Mouse (Mus musculus) heart, adult 18-20 months (tissue): ENCODE results near the gene Dguok. TPM values are rescaled to one million over a fixed set of nuclear protein-coding genes. Genes with fewer than 3 reads are reported as not detected.

Experiments
- DNase-seq, 2 experiments: peaks; one replicate each; pipeline ENCODE4 v3.0.0; 2021 to 2022; ENCODE audit warnings: mixed read lengths in 1 of 2
- total RNA-seq, 2 experiments: library from RNA; stranded (reverse); gene quantifications; 2 replicates each; pipeline ENCODE4 v1.2.3; 2021

The Dguok gene
- total RNA-seq, 2 experiments from 2014 or later = 34.7 to 35.0 TPM

DNA sequence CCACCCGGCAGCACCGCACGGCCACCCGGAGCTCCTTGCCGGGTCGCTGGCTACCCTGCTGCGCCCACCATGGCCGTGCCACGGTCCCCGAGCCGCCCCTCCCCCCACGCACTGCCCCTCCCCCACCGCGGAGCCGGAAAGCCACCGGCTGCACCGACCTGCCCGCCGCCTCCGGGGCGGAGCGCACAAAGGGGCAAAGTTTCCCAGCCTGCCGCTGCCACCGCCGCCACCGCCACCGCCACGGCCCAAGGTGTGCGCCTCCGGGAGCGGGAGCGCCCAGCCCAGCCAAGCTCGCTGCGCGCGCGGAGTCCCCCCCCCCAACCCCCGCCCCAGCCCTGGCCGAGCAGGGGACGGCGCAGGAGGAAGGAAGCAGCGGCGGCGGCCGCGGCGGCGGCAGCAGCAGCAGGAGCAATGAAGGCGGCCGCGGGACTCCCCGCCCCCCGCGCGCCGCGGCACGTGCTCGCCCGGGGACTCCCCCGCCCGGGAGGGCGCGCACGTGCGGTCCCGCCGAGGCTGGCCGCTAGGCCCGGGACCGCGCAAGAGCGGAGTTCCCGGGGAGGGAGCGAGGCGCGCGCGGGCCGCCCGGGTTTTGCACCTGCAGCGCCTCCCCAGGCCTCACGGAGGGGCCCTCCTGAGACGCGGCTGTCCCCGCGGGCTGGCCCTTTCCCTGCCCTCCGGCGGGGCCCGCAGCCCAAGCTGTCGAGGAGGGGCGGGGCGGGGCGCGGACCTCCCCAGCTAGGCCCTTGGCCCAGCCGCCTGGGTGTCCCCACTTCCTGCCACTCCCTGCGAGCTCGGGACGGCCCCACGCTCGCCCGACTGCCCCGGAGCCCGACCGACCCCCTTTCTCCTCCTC lies 50.4 kb downstream of the Dguok start:
- DNase-seq = peak; percentile 80 to 88

DNA sequence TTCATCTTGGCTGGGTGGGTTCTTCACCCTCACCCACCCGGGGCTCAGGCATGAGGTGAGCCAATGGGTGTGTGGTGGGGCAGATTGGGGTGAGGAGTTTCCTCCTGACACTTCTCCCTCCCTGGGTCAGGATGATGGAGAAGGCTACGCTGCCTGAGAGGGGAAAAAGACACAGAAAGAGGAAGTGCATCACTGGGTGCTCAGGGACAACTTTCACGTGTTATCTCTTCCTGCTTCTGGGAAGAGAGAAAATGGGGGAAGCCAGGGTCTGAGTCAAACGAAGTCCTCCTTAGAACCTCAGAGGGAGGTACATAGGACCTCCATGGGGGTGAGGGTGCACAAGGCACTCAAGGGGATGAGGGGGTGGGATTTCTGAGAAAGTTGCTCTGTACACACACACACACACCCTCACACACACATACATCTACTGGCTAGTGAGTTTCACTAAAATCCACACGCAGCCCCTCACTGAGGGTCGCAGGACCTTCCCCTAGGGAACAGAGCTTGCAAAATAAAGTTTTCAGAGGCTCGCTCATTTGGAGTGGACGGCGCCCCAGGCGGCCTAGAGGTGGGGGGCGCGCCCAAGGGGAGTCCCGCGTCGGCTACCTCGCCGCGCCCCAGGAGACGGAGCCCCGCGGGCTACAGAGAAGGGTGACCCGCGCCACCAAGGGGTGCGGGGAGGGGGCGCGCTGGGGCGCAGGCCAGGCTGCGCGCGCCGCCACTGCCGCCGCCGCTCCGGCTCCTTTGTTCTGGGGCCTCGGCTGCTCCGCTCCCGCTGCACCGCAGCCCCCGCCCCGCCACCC lies 51.2 kb downstream of the Dguok start:
- DNase-seq = peak; percentile 38 to 61

DNA sequence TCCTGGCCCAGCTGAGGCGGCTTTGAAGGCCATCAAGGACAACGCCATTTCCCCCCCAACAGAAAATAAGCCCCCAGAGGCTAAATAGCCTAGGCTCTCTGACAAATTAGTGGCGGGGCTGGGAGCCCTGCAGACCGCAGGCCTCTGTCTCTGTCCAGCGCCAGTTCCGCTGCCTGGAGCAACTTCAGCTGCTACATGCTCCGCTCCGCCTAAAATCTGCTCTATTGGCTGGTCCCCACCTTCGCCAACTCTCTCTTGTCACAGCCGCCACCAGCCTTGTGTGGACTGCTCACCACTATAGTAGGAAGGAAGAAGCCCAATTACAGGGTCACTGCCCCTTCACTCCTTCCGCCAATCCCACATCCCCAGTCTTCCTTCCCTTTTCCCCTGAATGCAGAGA lies 53.1 kb downstream of the Dguok start:
- DNase-seq = no peak

DNA sequence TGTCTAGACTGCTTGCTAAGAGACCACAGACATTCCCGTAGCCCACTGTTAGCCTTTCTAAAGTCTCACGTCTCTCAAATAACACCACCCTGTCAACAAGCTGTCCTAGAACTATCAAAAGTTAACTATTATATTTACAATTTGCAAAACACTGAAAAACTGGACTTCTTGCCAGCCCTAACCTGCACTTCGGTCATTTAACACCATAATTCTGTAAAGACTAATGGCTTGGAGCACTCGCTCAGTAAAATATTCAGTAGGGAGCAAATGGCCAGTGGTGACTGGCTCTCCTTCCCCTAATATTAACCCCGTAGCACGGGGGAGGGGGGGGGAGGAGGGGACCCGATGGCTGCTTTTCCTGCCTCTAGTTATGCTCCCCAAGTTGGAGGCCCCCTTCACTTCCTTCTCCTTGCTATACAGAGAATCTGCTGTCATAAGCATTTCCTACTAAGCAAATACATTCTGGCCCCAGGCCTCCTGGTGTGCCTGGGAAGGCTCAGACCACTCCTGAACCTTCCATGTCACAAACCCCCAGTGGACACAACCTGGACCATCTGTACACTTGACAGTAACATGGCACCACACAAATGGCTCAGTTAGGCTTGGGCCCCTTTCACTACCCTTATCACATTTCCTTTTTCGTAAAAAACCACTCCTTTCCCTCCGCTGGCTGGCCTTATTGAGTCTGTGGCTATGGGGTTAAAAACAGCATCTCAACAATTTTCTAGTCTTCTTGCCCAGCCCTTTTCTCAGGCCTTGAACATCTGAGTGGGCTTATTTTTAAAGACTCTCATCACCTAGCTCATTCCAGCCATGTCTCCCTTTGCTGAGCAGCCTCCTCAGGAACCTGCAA lies 56.1 kb downstream of the Dguok start:
- DNase-seq = no peak

DNA sequence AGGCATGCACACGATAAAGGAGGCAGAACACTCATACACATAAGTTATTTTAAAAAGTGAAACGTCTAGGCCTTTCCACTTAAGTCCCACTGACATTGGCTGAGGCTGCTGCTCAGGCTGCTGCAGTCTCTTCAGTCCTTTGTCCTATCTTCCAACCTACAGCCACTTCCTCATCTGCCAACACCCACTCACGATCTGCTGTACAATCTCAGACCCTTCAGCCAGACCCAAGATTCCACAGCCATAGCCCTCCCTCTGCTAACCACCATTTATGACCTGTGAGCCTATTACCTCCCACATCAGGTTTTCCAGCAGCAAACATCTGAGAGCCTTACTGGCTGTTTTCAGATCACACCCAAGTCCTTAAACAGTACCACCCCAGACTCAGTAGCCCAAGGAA lies 57.3 kb downstream of the Dguok start:
- no peak for DNase-seq

DNA sequence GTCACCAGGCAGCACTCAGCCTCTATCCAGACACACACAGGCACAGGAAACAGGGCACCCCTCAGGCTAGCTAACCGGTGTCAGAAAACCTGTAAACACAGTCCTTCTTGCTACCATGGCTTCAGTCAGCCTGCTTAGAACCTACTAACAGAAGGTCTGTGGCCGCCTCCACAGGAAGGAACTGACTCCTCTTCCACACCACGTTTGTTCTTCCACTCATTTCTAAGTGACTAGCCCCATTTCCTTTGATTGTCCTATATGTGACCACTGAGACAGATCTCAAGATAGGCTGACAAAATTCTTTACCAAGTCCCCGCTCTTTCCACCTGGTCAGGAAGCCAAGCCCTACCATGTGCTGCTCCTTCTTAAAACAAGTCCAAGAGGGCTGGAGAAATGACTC lies 57.9 kb downstream of the Dguok start:
- DNase-seq = no peak

DNA sequence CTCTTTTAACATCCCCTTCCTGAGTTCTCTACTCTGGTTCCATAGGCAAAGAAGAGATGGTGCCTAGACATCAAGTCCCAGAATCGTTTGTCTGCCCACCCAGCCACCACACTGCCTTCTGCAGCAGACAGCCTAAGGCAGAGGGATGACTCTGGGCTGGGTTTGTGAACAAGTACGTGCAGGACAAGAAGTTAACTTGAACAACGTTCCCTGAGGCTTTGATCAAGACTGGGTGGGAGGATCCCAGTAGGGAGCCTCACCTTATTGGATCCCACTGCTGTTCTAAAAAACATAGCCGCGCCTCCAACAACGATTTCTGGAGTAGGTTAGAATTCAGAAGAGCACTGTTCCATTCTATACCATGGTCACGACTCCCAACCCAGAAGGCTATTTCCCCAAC lies 59.7 kb downstream of the Dguok start:
- DNase-seq = no peak

DNA sequence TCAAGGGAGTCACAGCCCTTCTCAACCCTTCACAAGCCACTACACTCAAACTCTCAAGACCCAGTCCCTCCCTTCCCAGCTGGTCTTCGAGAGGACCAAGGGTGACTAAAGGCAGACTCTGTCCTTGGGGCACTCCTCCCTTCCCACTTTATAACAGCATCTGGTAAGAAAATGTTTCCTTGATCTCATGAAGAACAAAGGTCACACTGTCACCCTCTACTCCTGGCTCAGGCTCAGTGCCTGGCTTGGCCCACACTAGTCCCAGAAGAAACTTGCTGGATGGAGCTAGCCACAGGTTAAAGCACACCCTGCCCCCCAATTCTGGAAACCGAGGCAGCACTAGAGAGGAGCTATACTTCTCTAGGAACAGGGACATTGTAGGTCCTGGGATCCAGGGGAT lies 61.0 kb downstream of the Dguok start:
- DNase-seq = no peak

DNA sequence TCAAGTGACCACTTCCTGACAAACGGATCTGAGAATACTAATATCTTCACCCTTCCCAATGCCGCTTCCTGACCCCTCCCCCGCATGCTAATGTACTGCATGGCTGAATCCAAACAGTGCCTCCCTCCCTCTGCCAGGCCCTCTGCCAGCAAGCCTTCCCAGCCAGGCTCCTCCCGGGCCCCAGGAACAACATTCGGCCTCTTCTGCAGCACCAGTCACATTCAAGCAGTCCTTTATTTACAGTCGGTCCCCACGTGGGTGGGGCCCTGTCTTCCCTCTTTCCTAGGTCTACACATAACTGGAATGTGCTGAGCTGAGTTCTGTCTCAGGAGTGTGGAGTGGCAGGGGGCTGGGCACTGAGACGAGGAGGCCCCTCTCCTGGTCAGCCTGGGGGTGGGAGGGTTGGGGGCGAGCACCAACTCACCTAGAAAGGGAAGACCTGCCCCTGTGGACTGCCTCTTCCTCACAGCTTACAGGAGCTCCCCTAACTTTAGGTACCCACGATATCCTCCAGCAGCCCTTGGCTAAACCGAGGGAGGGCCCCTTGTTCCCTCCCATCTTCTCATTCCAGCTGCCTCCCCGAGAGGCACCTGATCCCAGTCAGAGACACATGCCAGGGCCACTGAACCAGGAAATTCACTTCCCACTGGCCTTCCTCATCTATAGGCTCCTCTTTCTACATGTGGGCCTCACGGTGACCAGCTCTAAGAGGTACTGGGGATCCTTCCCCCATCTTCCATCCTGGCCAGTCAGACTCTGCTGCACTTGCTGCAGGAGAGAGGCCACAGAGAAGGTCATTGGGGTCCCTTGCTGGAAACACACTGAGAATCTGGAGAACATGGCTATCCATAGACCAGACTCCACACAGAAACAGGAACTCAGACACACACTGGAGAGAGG lies 63.1 kb downstream of the Dguok start:
- peak; percentile 85 to 88 for DNase-seq

DNA sequence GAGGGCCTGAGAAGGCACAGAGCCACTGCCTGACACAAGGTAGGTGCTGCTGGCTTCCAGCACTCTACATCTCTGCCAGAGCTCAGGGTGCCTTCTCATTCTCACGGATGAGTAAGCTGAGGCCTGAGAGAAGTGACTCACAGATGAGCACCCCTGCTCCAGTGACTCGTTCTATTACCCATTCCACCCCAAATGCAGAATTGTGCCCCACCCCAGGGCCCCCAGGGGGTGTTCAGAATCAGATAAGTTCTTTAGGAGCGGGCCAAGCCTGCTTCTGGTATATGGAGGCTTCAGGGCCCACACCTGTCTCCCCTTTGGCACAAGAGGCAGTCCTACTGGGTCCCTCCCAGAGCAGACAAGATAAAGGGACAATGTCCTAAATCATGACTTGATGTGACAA lies 64.1 kb downstream of the Dguok start:
- DNase-seq = no peak

DNA sequence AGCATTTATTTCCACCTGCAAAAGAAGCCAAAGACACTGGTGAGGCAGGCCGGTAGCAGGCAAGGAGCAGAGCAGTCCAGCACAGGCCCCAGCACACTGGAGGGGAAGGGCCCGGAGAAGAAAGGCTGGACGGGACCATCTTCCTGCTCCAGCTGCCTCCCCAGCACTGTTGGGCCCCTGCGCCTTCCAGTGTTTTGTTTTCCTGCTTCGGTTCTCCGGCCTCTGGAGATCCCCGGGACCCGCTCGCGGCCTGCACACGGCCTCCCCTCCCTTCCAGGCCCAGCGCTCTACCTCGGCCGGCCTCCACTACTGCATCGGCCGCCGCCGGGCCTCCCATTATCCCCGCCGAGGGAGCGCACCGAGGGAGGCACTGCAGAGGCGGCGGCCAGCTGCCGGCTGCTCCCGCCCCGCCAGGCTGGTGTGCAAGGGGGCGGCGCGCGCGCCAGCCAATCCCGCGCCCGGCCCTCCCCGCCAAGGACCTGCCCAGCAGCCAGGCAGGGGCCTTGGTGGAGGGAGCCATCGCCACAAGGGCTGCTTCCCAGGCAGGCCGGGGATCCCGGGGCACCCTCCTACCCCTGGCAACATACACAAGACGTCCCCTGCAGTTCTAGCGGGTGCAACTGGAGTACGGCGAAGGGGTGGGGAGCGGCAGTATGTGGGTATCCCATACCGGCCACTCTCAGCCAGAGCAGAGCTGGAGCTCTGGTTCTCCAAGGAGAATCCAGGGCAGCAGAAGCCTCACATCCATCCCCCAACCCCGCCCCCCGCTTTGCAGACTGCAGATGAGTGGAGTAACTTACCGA lies 65.3 kb downstream of the Dguok start:
- DNase-seq = peak; percentile 89 to 95

DNA sequence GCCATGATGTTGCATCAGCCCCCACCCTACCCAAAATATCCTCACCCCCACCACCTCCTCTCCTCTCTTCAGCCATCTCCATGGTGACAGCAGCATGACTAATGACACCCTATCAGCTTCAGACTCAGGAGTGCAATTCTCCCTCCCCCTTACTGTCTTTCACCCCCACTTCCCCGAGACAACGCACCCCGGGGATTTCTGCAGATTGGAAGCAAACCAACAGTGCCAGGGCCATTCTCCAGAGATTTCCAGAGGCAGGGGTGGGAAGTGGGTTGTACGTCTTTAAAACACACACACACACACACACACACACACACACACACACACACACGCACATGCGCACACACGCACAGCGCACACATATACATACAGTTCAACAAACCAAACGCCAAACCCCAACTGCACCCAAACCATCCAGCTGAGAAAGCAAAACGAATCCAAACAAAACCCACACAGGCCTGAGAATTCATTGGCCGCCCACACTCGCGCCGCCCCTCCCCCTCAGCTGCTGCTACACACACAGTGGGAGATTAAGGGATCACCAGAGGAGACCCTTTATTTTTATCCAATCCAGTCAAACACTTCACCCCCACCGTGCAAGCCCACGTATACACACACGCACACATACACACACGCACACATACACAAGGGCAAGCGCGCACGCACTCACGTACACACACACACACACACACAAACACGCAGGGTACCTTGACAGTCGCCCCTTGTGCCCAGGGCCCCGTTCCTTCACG lies 66.1 kb downstream of the Dguok start:
- DNase-seq = peak; percentile 65 to 80

DNA sequence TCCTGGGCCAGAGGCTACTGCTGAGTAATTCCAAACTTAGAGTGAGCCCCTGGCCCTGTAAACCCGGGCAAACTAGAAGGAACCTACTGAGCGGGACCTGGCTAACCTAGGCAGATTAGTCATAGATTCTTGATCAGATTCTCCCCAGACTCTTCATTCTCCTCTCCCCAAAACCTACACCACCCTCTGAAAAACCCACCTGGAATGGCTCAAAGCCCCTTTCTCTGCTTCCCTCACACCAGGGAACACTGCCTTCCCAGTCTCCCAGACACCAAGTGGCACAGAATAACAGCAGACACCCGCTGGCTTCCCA lies 66.6 kb downstream of the Dguok start:
- no peak for DNase-seq

DNA sequence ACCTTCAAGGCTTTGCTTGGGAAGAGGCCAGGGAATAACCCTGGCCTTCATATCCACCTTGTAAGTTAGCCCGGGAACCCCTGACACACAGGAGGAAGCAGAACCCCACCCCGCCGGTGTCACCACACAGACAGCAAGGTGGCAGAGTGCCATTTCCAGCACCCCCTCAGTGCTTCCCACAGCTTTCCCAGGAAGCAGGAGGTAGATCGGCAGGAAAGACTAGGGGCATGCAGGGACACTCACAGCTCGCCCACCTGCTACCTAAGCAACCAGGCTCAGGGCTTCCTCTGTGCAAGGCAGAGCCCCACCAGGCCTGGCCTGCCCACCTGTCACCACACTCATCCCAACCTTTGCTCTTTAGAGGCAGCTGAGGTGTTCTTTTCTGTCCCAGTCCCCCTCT lies 67.0 kb downstream of the Dguok start:
- no peak for DNase-seq

DNA sequence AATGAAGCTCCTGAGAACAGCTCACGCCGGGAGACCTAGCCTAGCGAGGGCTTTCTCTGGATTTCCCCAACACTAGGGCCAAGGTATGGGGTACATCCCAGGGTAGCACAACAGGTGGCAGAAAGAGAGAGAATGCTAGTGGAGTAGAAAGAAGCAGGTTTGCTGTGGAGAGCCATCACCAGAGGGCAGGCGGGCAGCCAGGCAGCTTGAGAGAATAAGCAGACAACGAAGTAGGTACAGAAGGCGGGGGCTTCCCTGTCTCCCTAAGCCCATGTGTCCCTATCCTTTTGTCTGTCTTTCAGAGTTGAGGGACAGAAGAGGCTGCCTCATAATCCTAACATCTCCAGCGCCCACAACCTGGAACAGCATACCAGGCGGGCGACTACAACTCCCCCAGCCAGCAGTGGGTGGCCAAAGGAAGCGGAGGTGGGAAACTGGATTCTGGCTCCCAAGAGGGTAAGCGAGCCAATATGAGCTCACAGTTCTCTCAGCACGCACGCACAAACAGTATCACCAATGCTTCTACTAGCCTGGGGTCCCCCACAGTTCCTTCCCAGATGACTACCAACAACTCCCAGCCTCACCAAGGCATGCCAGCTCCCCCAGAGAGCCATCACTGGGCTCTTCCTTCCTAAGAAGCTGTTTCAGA lies 67.5 kb downstream of the Dguok start:
- no peak for DNase-seq

DNA sequence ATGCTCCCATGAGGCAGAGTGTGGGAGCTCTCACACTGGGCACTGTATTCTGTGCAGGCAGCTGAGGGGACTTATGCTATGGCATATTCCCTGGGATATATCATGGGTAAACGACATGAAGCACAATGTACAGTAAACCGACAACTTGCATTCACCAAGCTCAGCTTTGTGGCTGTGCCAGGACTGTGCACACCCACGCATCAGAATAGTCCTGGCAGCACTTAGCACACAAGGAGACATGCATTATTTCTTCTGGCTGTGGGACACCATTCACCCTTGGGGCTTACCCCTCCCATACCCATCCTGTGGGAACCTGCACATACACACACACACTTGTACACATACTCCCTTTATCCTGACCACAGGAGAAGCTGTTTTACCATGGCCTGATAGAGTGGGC lies 68.2 kb downstream of the Dguok start:
- no peak for DNase-seq

DNA sequence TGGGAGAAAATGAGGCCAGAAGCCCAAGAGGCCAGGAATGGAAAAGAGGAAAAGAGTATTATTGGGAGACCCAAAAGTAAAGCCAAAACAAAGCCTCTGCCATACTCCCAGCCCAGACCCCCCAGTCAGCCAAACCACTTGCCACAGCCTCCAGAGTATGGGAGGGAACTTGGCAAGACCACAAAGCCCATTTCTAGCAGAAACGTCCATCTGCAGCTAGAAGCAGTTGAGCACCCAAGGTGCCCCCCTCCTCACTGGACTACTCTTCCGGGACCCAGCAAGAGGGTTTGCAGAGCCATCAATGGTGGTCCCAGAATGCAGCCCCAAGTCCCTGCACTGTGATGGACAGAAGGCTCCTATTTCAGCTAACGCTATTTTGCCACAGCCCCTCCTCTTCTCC lies 69.0 kb downstream of the Dguok start:
- DNase-seq = no peak

DNA sequence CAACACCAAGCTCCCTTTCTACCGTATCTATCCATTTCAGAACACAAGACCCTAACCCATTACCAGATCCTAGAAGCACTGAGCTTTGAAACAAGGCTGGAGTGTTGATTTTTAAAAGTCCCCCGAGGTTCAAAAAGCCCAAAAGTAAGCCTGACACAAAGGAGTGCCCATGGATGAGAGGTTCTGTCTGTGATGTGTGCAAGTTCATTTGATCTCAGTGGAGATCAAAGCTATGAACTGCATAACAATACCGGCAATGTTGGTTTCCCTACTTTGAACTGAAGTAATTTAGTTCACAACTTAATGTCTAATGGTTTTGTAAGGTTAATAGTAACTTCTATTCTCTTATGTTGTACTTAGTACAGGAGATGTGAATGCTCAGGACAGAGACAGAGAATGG lies 69.5 kb downstream of the Dguok start:
- DNase-seq = no peak

DNA sequence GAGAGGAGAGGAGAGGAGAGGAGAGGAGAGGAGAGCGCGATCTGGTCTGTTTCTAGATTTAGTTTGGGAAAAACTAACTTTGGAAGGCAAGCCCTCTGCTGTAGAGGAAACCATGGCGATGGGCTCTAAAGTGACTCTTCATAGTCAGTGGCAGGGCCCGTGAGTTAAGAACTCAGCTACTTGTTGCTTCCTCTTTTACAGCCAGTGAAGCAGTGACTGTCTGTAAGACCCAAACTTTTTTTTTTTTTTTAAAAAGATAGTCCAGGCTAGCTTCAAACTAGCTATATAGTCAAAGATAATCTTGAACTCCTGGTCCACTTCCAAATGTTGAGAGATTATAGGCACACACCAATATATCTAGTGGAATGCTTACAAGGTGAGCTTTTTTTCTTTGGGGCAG lies 70.2 kb downstream of the Dguok start:
- no peak for DNase-seq

DNA sequence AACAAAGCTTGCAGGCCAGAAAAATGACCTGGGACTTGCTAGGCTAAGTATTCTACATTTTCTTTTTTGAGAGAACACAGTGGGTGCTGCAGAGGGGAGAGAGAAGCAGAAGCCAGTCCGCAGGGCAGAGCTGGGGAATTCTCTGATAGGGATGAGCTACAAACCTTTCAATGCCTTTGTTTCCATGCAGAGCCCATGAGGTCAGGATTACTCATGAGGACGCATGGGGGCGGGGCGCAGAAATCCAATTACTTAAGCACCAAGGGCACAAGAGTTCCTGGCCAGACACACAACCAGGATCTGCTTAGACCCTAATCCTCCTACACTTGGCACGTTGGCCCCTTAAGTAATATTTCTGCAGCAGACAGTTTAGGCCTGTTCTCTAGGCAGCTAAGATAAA lies 71.6 kb downstream of the Dguok start:
- no peak for DNase-seq
